Mouse (Mus musculus) ovary, postnatal 36 days (tissue): ENCODE measurements around the gene Fyb.

ENCODE experiments used
- DNase-seq: peaks from one replicate; pipeline ENCODE4 v3.0.0; 2022; ENCODE audit warnings: low spot score, mixed read lengths

Gene Fyb

GRCm38 (mm10) chr15:6598626-6599025 lies 76.0 kb downstream of the Fyb start:
- no peak for DNase-seq

GRCm38 (mm10) chr15:6600314-6600713 lies 77.7 kb downstream of the Fyb start:
- DNase-seq: no peak

- no peak for DNase-seq
Measured at GRCm38 (mm10) chr15:6601330-6601729, 78.7 kb downstream of the Fyb start.

DNA sequence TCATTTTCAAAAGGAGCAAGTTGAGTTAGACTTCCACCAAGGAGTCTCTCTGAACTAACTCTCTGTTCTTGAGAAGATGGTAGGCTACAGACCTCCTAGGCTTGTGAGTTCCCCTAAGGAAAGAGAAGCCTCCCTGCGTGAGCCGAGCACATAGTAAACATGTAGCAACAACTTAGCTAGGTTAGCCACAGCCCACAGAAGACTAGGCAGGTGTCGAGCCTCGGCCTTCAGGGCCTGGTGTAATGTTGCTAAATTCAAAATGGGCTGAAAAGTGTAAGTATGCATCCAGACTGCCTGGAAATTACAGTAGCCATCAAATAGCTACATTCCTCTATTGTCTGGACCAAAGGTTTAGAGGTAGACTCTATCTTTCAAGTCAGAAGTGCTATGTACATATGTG lies 79.3 kb downstream of the Fyb start:
- DNase-seq: no peak

DNA sequence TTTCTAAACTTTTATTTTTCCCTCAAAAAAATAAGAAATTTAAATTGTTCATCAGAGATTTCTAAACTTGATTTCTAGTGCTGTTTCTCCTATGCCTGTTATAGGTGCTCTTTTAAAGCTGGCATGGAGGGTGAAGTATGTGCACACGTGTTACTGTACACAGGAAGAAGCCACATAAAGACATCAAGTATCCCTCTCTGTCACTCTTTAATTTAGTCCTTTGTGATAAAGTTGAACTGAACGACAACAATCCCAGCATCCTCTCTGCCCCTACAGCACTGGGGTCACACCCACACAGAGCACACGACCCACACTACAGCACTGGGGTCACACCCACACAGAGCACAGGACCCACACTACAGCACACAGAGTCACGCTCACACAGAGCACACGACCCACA lies 88.0 kb downstream of the Fyb start:
- no peak for DNase-seq

DNA sequence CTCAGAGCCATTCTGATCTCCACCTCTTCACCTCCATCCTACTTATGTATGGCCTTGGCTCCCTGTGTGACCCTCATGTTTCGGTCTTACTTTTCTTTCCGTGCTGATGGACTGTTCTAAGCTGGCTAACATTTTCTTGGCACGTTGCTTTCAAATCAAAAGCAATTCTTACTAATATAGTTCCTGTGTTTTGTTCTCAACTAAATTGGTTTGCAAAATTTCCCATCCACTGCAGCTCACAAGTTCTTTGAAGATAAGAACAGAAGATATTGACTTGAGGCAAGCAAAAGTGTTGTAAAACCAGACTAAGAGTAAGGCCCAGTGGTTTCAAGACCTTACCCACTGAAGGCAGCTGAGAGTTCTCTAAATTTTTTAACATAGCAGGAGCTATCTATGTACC lies 90.2 kb downstream of the Fyb start:
- no peak for DNase-seq

- no peak for DNase-seq
Measured at GRCm38 (mm10) chr15:6616382-6617149, 93.9 kb downstream of the Fyb start.

- no peak for DNase-seq
Measured at GRCm38 (mm10) chr15:6619558-6620316, 97.1 kb downstream of the Fyb start.

DNA sequence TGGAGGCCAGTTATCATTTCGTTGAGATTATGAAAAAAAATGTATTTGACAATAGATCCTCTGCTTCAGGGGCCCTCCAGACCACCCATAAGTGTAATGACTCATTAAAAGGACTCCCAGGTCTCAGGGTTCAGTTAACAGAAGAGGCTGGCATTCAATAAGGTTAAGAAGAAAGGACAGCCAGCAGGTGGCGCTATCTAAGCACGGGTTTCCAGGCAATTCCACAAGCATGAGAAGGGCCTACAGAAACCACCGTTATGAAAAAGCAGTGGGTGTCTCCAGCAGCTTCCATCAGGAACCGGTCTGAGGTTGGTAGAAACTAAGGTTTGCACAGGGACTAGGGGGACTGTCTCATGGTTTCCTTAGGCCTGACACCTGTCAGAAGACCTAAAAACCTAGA lies 99.9 kb downstream of the Fyb start:
- DNase-seq: peak; percentile 69

DNA sequence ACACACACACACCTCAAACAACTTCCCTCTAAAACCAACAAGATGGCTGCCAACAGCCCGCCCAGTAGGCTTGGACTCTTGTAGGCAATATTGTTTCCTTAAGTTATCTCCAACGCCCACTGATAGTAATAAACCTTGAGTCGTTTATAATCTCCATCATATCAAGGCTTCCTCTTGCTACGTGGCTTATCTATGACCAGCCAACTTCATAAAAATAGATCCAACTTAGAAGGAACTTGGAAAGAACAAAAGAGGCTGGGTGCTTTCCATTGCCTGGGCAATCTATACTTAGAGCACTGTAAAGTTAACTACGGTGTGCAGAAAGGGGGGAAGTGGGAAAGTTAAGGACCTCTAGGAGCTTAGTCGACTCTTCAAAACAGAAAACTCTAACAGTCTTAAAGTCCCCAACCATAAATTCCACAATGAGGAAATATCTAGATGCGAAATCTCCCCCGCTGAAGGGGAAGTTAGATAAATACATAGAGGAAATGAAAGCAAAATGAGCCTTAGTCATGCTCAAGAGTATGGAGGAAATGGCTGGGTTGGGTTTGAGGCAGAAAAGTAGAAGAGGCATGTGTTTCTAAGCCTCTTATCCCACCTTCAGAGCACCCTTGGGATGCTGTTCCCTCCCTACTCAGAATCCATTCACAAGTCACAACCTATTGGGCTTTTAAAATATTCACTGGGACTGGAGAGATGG lies 101.0 kb downstream of the Fyb start:
- no peak for DNase-seq

GRCm38 (mm10) chr15:6624365-6625182 lies 101.9 kb downstream of the Fyb start:
- DNase-seq: no peak

GRCm38 (mm10) chr15:6625607-6626033 lies 103.0 kb downstream of the Fyb start:
- DNase-seq: peak; percentile 14

GRCm38 (mm10) chr15:6626123-6626522 lies 103.5 kb downstream of the Fyb start:
- DNase-seq: no peak

- no peak for DNase-seq
Measured at GRCm38 (mm10) chr15:6628431-6629077, 105.9 kb downstream of the Fyb start.

- DNase-seq: no peak
Measured at GRCm38 (mm10) chr15:6629174-6629573, 106.5 kb downstream of the Fyb start.

DNA sequence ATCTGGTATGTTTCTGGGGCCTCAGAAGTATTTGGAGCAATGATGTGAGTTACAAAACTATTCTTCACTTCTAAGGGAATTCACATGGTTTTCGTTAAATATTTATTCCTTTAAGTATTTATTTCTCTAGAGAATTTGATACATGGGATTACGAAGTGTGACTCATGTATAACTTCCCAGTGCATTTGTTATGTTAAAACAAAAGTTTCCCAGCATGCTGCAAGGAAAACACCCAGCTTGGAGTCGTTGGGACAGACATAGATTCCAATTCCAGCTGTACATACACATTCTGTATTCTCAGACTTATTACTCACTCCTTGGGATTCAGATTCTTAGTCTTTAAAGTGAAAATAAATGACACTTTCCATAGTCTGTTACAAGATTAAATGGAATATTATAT lies 112.8 kb downstream of the Fyb start:
- DNase-seq: no peak

DNA sequence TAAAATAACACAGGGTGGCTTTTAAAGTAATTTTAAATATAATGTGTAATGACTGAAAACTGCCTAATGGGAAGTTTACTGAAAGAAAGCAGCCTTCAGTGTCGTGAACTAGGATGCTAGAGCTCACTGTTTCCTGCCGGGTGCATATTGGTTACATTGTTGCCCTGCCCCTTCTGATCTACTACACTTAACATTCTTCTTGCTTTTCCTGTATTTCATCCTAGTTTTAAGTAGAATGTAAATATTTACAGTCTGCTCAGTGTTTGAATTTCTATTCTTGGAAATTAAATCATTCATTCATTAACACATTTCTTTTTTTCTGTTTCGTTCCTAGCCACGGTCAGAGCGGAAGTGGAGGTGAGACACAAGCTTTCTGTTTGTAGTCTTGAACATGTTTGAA lies 119.6 kb downstream of the Fyb start:
- DNase-seq: no peak

DNA sequence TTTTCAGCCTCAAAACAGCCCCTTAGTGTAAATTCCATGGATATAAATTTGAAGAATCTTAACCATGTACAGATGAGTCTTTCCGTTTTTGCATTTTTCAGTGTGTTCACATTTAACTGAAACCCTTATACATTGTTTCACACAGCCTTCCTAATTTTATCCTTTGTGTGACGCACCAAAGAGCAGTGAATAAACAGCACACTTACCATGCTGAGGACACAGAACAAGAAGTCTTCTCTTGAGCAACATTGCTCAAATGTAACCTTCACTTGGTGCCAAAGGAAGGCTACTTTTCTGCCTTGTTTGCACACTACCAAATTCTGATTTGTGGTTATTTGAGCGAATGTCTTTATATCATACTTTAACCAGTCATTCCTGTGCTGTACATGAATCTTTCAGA lies 122.8 kb downstream of the Fyb start:
- no peak for DNase-seq

- DNase-seq: no peak
Measured at GRCm38 (mm10) chr15:6647066-6647465, 124.4 kb downstream of the Fyb start.

GRCm38 (mm10) chr15:6648757-6649403 lies 126.2 kb downstream of the Fyb start:
- DNase-seq: no peak

- DNase-seq: no peak
Measured at GRCm38 (mm10) chr15:6653046-6653445, 130.4 kb downstream of the Fyb start.
